Mouse (Mus musculus) heart, adult 11 months (tissue): Measurements from ENCODE around the gene Fsip1.

Experiments used
- DNase-seq: peaks from one replicate; pipeline ENCODE4 v3.0.0; 2022

The Fsip1 gene

GRCm38 (mm10) chr2:118248966-118249365 lies 7.8 kb downstream of the Fsip1 start:
- DNase-seq, result peak; percentile 43

DNA sequence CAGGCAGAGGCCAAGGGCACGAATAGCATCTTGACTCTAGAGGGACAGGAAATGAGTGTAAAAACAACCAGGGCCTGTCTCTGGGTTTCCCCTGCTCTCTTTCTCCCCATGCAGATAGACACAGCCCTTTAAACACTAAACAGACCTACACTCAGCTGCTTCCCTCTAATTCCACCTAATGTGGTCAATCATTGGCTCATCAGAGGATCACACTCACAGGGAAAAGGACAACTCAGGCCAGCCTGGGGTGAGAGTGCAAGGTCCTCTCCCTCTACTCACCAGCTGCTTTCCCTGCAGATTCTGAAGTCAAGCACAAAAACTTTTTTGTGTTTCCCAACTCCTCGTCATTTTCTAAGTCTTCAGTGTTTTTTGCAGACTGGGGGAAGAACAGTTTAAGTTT lies 8.8 kb downstream of the Fsip1 start:
- DNase-seq, result no peak

DNA sequence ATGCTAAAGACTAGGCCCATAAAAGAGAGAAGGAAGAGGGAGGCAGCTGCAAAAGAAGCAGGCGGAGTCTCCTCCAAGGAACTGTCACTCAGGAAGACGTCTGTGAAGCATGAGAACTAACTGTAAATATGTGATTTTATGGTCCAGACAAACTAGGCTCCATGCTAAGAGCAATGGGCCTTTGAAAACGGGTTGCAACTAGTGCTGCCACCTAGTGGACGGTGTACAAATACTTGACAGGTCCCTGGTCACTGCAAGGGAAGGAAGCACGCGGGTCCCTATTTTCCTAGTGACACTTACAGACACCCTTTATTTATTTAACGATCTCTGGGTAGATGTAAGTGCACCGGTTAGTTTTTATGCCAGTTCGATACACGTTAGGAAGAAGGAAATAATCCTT lies 10.9 kb downstream of the Fsip1 start:
- DNase-seq, result peak; percentile 91

DNA sequence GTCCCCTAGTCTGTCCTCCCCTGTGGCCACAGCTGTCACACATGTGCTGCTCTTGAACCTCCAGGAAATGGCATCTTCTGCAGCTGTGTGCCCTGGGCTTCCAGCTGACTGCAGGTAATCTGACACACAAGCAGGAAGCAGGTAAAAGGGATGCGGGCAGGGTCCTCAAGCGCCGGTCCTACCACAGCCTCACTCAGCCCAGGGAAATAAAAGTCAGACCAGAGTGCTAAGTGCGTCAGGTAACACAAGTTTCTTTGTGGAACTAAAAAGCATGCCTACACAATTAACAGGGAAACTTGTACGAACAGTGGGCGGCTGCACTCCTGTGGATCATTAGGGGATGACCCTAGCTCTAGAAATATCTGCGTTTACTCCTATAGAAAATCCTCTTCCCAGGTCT lies 20.6 kb downstream of the Fsip1 start:
- DNase-seq, result peak; percentile 82

GRCm38 (mm10) chr2:118235614-118236013 lies 21.2 kb downstream of the Fsip1 start:
- peak; percentile 29 for DNase-seq

- DNase-seq, result no peak
Observed at GRCm38 (mm10) chr2:118230544-118230943, 26.2 kb downstream of the Fsip1 start.

DNA sequence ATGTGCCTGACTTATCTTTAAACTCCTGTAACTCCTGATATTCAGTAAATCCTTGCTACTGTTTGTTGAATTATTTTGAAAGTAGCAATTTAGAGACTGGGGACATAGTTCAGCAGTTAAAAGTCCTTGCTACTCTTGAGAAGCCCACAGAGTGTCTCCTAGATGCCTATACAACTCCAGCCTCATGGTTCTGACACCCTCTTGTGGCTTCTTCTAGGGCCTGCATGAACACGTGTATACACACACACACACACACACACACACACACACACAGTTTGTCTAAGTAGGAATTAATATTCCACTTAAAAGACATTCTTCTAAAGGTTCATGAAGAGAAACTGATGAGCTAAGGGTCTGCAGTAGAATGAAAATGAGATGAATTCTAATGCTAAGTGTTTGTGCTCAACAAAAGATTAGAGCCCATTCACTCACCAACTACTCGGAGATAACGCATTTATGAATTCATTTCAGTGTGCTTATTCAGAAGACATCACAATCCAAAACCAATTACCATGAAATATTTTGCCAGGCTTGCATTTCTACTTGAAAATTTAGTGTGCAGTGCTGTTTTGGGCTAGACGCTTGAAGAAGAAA lies 28.2 kb downstream of the Fsip1 start:
- peak; percentile 30 for DNase-seq

- DNase-seq, result peak; percentile 21
Observed at GRCm38 (mm10) chr2:118225316-118226041, 31.3 kb downstream of the Fsip1 start.

GRCm38 (mm10) chr2:118217993-118218595 lies 38.7 kb downstream of the Fsip1 start:
- DNase-seq, result no peak

DNA sequence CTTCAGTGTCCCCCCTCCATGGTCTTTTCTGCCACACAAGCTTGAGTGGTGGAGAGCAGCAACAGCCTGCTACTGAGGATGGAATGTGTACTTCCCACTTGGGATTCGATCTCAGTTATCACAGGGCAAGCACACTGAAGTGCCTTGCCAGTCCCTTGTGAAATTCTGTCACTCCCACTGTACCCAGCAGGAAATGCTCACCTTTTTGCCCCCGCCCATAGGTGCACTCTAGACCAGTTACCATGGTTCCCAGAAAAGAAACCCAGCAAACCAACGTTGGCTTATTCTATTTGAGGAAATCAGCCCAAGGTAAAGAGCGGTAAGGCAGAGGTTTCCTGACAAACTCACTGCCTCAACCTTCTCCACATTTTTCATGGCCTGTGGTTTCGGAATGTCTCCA lies 47.1 kb downstream of the Fsip1 start:
- peak; percentile 68 for DNase-seq

DNA sequence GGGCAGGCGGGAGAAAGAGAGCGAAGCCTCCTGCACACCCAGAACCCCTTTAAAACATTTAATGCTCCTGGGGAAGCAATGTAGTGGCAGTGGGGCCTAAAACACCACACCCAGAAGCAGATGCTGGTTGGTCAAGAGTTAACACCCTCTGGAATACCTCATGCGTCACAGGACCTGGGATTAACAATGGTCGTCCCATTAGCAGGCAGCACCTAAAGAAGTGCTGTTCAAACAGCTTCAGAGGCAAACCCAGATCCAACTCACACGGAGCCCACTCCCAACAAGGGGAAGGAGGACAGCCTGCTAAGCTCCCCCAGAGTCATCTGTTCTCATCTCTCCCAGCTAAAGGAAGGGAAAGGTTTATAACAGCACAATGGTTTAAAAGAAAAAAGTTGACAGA lies 48.1 kb downstream of the Fsip1 start:
- DNase-seq, result peak; percentile 58

- peak; percentile 70 for DNase-seq
Observed at GRCm38 (mm10) chr2:118205991-118206585, 50.7 kb downstream of the Fsip1 start.

GRCm38 (mm10) chr2:118204646-118205045 lies 52.1 kb downstream of the Fsip1 start:
- peak; percentile 17 for DNase-seq

GRCm38 (mm10) chr2:118203739-118204461 lies 52.9 kb downstream of the Fsip1 start:
- DNase-seq, result peak; percentile 53

DNA sequence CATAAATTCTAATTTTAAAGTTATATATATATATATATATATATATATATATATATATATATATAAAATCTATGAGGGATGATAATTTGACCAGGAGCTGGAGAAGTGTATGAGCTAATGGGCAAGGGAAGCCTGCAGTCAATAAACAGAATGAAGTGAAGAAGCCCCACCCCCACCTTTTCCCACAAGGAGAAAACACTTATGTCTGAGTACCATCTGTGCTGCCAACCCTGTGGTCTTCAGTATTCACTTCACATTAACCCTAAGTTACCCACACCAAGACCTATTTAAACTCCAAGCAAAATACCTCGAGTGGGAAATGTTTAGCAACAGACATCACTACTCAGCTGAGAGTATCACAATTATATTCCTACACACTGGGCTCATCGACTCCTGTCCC lies 53.8 kb downstream of the Fsip1 start:
- DNase-seq, result no peak

DNA sequence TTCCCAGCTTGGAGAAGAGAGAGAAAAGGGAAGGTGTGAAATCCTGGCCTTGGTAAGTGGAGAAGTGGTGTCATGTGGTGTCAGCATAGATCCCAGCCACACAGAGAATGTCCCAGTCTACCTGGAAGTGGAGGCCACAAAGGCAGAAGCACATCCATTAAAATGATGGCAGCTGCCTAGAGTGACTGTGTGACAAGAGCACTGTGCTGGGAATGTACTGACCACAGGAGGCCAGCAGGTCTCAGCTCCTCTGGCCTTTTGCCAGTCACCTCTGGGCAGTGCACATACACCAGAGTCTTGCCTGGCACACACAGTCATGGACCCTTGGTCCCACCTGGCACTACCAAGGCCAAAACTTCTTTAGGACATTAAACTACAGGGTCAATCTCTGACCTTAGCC lies 54.8 kb downstream of the Fsip1 start:
- DNase-seq, result peak; percentile 70

DNA sequence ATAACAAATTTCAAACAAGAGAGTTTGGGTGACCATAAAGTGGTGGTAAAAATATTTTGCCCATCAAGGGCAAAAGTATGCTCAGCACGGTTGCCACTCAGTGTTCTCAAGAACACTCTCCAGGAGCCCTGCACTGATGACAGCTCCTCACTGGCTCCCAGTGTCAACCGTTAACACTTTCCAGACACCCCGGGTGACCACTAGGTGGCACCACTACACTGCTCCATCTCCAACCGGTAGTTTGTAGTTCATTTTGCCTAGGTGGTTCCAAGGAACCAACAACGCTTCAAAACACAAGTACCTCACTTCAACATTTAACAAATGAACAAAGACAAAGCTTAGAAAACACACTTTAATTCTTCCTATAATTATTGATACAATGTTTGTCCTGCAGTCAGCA lies 56.9 kb downstream of the Fsip1 start:
- DNase-seq, result peak; percentile 92

GRCm38 (mm10) chr2:118196966-118197365 lies 59.8 kb downstream of the Fsip1 start:
- DNase-seq, result peak; percentile 76

- peak; percentile 39 for DNase-seq
Observed at GRCm38 (mm10) chr2:118182136-118182535, 74.6 kb downstream of the Fsip1 start.

- peak; percentile 19 for DNase-seq
Observed at GRCm38 (mm10) chr2:118179873-118180585, 76.7 kb downstream of the Fsip1 start.

DNA sequence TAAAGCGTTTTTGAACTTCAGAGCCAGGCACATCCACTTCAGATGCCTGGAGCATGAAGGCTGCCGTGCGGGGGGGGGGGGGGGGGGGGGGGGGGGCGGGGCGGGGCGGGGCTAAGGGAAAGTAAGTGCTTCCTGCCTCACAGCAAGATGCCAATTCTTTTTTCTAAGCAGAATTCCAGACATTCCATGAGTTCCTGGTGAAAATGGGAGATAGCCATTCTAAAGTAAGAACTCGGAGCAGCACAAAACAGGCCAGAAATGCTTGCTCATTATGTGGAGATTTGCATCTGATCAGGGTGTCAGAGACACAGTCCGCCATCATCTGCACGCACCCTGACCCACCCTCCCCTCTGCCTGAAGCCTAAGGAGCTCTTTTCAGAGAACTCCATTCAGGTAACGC lies 77.3 kb downstream of the Fsip1 start:
- peak; percentile 71 for DNase-seq

DNA sequence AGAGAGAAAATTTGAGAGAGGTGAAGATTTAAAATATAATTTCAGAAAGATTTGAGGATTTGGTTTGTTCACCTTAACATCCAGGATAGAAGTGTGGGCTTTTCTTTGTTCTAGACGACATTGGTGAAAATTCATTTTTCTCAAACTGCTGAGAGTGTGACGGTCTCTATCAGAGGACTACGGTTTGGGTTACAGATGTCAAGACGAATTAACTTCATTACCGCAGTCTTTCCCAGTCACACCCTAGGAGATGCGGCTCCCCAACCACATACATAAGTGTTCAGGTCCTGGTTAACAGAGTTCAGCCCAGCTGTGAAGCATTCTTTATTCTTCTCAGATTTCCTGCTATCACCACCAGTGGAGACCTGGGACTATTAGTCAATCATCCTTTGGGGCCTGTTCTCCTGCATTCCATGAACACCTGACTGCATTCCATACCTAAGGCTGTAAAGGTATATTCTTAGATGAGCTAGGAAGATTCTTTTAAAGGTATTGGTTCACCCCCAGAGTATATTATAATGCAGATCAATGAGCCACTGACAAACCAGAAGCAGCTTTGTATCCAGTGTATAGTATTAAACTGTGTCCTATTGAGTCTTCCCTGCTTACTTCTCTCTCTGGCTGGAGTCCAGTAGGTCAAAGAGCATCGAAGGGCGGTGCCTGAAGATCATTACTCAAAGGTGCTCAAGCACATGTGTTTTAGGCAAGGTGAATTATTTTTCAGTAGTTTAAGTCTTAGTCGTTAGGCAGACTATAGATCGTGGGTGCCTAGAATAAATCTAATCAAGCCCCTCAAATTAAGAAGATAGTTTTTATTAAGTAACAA lies 82.0 kb downstream of the Fsip1 start:
- no peak for DNase-seq
